In genomic region chr1:136117069-136117468, GRCm38 (mm10) we compare ENCODE assay signal across 26 mouse cellular contexts. TPM values are rescaled to one million over a fixed set of nuclear protein-coding genes. Genes with fewer than 3 reads are reported as not detected.
DNase-seq lines count a peak whose midpoint lies in the region; ATAC-seq and TF ChIP-seq lines count a peak whose summit lies in the region.
"Had no signal": no experiment of that assay in that cellular context is flagged by ENCODE, and none has a peak within 500 bp of the region (broad histone marks: within the 10 kb centered on the region; RNA-seq: fewer than 3 reads in every experiment).

No protein-coding gene starts in this region.

- in situ Hi-C loops in CH12.LX (cut with MboI; ENCODE audit: low pct_ligation_motif_present, low pct_unique_long_range_greater_than_20kb, low sequenced_read_pairs): loop anchor here (10.0 kb wide), 1 partner anchor 98 kb away; the partner anchor contains the start of gene Mroh3

- TF ChIP-seq POLR2A in CH12.LX (IDR thresholded peaks at IDR 0.05; ENCODE audit: low read depth, low read length): peak; percentile 61

- no peak overlapping the region for H3K4me3 ChIP-seq in layer of hippocampus, adult 2 months
- H3K4me3 ChIP-seq in CH12.LX (replicated peaks in 1 of 3; ENCODE audit: low read depth in 2 of 3, low read length in 2 of 3, poor library complexity in 1 of 3): peak overlapping the region; percentile 59 to 73 (median 59)
- H3K4me3 ChIP-seq in intestine, embryonic 16.5 days (ENCODE audit: low read length): no peak overlapping the region
- H3K4me3 ChIP-seq: forebrain, embryonic 10.5 days; limb, embryonic 13.5 days; liver, embryonic 13.5 days; midbrain, embryonic 15.5 days; myocyte had no signal

- 85% methylated on average over 9 of the region's 9 CpGs for WGBS in intestine, embryonic 16.5 days

- H3K9ac ChIP-seq in CH12.LX (ENCODE audit: insufficient read depth, low read depth): peak overlapping the region; percentile 28; the same call in 1 of the 2 replicates
- no peak overlapping the region for H3K9ac ChIP-seq in intestine, embryonic 16.5 days (ENCODE audit: low read depth, low read length)
- H3K9ac ChIP-seq: limb, embryonic 13.5 days; liver, embryonic 13.5 days; lung, embryonic 14.5 days; midbrain, embryonic 15.5 days had no signal

- peaks cover 4% of the 10 kb centered on the region for H3K9me3 ChIP-seq in CH12.LX (replicated peaks; ENCODE audit: low read length)
- H3K9me3 ChIP-seq in intestine, embryonic 16.5 days (ENCODE audit: control insufficient read depth, low read length): no peaks in the 10 kb centered on the region
- H3K9me3 ChIP-seq: limb, embryonic 13.5 days; liver, embryonic 13.5 days; midbrain, embryonic 15.5 days had no signal

- dilution Hi-C loops in CH12.LX (cut with MboI; ENCODE audit: extremely low pct_ligation_motif_present, extremely low pct_unique_long_range_greater_than_20kb, low sequenced_read_pairs): no loop called here

- TF ChIP-seq RAD21 in CH12.LX (IDR thresholded peaks at IDR 0.05; ENCODE audit: low read depth, low read length): no peak; the same call in none of the 2 replicates

- peak; percentile 92 for TF ChIP-seq EP300 in CH12.LX (IDR thresholded peaks at IDR 0.05; ENCODE audit: low read length)

- H3K36me3 ChIP-seq in CH12.LX (replicated peaks in 1 of 2; ENCODE audit: control insufficient read depth in 1 of 2, insufficient read depth in 1 of 2, low read length in 1 of 2): peaks cover 9 to 18% of the 10 kb centered on the region in 2 experiments
- no peaks in the 10 kb centered on the region for H3K36me3 ChIP-seq in intestine, embryonic 16.5 days (ENCODE audit: control insufficient read depth, insufficient read depth, low read length)
- H3K36me3 ChIP-seq: forebrain, embryonic 10.5 days; limb, embryonic 13.5 days; liver, embryonic 13.5 days; midbrain, embryonic 15.5 days had no signal

- TF ChIP-seq CTCF in layer of hippocampus, adult 2 months (conservative IDR thresholded peaks at IDR 0.05): no peak
- no peak for TF ChIP-seq CTCF in CH12.LX (conservative IDR thresholded peaks at IDR 0.05 in 1 of 2, IDR thresholded peaks at IDR 0.05 in 1 of 2; ENCODE audit: low read depth in 2 of 2, low read length in 2 of 2)

- H3K79me2 ChIP-seq in CH12.LX (replicated peaks; ENCODE audit: control insufficient read depth, extremely low read depth, insufficient read depth, poor library complexity, severe bottlenecking): no peaks in the 10 kb centered on the region

- H3K27me3 ChIP-seq in CH12.LX (replicated peaks): no peaks in the 10 kb centered on the region
- no peaks in the 10 kb centered on the region for H3K27me3 ChIP-seq in intestine, embryonic 16.5 days (replicated peaks; ENCODE audit: control insufficient read depth, insufficient read depth, low read length)
- H3K27me3 ChIP-seq: limb, embryonic 13.5 days; liver, embryonic 13.5 days; midbrain, embryonic 15.5 days had no signal

- peak overlapping the region; percentile 48; the same call in 1 of the 2 replicates for H3K27ac ChIP-seq in layer of hippocampus, adult 2 months
- H3K27ac ChIP-seq in CH12.LX (ENCODE audit: insufficient read depth, low read depth): peak overlapping the region; percentile 87
- H3K27ac ChIP-seq in intestine, embryonic 16.5 days (ENCODE audit: low read length): no peak overlapping the region
- H3K27ac ChIP-seq: hindbrain, postnatal 0 days; kidney, postnatal 0 days; limb, embryonic 13.5 days; liver, embryonic 13.5 days; macrophage; midbrain, embryonic 15.5 days had no signal

- DNase-seq in layer of hippocampus, adult 2 months (ENCODE audit: low spot score in 2 of 2): no peak
- DNase-seq in layer of hippocampus, adult 8-10 months (ENCODE audit: low spot score in 2 of 2): no peak
- peak; percentile 86 for DNase-seq in A20 (ENCODE audit: low read depth, low spot score)
- peak; percentile 97 for DNase-seq in CH12.LX (ENCODE audit: extremely low read depth)
- peak; percentile 30 for DNase-seq in naive thymus-derived CD4-positive, alpha-beta T cell, adult 2 months (ENCODE audit: low read depth)
- no peak for DNase-seq in adrenal gland, adult 8-10 months
- DNase-seq: adrenal gland, postnatal 36 days; cerebellum, adult 9-11 months; gastrocnemius, postnatal 10 days; kidney, adult 18-20 months; liver, embryonic 13.5 days; lung, embryonic 14.5 days; right cerebral cortex, adult 18-20 months; right cerebral cortex, postnatal 4 days; thymus, adult 18-20 months; thymus, postnatal 36 days had no signal

- peak overlapping the region; percentile 76 for H3K4me2 ChIP-seq in CH12.LX (ENCODE audit: insufficient read depth, low read depth, poor library complexity, severe bottlenecking)
- no peak overlapping the region for H3K4me2 ChIP-seq in intestine, embryonic 16.5 days (ENCODE audit: low read depth, low read length)
- H3K4me2 ChIP-seq: heart, embryonic 11.5 days; limb, embryonic 13.5 days; liver, embryonic 13.5 days; lung, embryonic 14.5 days; midbrain, embryonic 15.5 days had no signal

- H3K4me1 ChIP-seq in CH12.LX (ENCODE audit: control insufficient read depth in 1 of 2, insufficient read depth in 2 of 2): peaks cover 34 to 46% of the 10 kb centered on the region in 2 experiments
- H3K4me1 ChIP-seq in intestine, embryonic 16.5 days (ENCODE audit: control insufficient read depth, insufficient read depth, low read length): peaks cover 12% of the 10 kb centered on the region

- ATAC-seq in intestine, embryonic 16.5 days: no peak
- ATAC-seq: forebrain, embryonic 16.5 days; hindbrain, postnatal 0 days; midbrain, embryonic 15.5 days had no signal

TF ChIP-seq in CH12.LX, 34 proteins besides CTCF, POLR2A, EP300 and RAD21 (continues in another document):
- peak; percentile 84; the same call in 1 of the 2 replicates for TF ChIP-seq CHD1 (IDR thresholded peaks at IDR 0.05; ENCODE audit: low read depth, low read length)
- peak; percentile 19; the same call in 1 of the 2 replicates for TF ChIP-seq ZNF384 (IDR thresholded peaks at IDR 0.05; ENCODE audit: low read depth, low read length)
- peak; percentile 58 for TF ChIP-seq HCFC1 (IDR thresholded peaks at IDR 0.05; ENCODE audit: low read depth, low read length)
- peak; percentile 64; the same call in 1 of the 2 replicates for TF ChIP-seq MAFK (IDR thresholded peaks at IDR 0.05; ENCODE audit: insufficient replicate concordance, low read length)
- peak; percentile 97 for TF ChIP-seq TCF12 (IDR thresholded peaks at IDR 0.05; ENCODE audit: low read depth, low read length)
- TF ChIP-seq BHLHE40 (IDR thresholded peaks at IDR 0.05; ENCODE audit: low read depth, low read length): peak; percentile 97
- TF ChIP-seq ELF1 (IDR thresholded peaks at IDR 0.05; ENCODE audit: low read depth, low read length): peak; percentile 48
- peak; percentile 66 for TF ChIP-seq TBP (conservative IDR thresholded peaks at IDR 0.05; ENCODE audit: low read depth, low read length)
- TF ChIP-seq USF1 (IDR thresholded peaks at IDR 0.05; ENCODE audit: low read depth, low read length): peak; percentile 97
- TF ChIP-seq JUND (conservative IDR thresholded peaks at IDR 0.05; ENCODE audit: low read depth, low read length): peak; percentile 74
- peak; percentile 98 for TF ChIP-seq MXI1 (IDR thresholded peaks at IDR 0.05; ENCODE audit: low read depth, low read length)
- peak; percentile 70; the same call in 1 of the 2 replicates for TF ChIP-seq ZMIZ1 (IDR thresholded peaks at IDR 0.05; ENCODE audit: low read depth, low read length)
- TF ChIP-seq MEF2A (IDR thresholded peaks at IDR 0.05; ENCODE audit: borderline replicate concordance, low read depth, low read length): peak; percentile 93
- no peak for TF ChIP-seq ZC3H11A (IDR thresholded peaks at IDR 0.05; ENCODE audit: low read depth, low read length)
- TF ChIP-seq RCOR1 (conservative IDR thresholded peaks at IDR 0.05; ENCODE audit: low read depth, low read length): peak; percentile 95
- peak; percentile 48 for TF ChIP-seq NRF1 (IDR thresholded peaks at IDR 0.05; ENCODE audit: low read depth, low read length)
- TF ChIP-seq ZKSCAN1 (IDR thresholded peaks at IDR 0.05; ENCODE audit: borderline replicate concordance, low read depth, low read length): no peak
- TF ChIP-seq JUN (IDR thresholded peaks at IDR 0.05; ENCODE audit: insufficient read depth, low read depth, low read length): peak; percentile 79
- TF ChIP-seq MAZ (IDR thresholded peaks at IDR 0.05; ENCODE audit: low read depth, low read length): peak; percentile 81; the same call in 1 of the 2 replicates
- TF ChIP-seq ETS1 (conservative IDR thresholded peaks at IDR 0.05; ENCODE audit: low read depth, low read length): peak; percentile 99
- peak; percentile 58 for TF ChIP-seq NELFE (IDR thresholded peaks at IDR 0.05; ENCODE audit: low read depth, low read length)
- peak; percentile 34; the same call in 1 of the 2 replicates for TF ChIP-seq UBTF (IDR thresholded peaks at IDR 0.05; ENCODE audit: low read depth, low read length)
- peak; percentile 90 for TF ChIP-seq MYC (IDR thresholded peaks at IDR 0.05; ENCODE audit: low read depth, low read length)
- peak; percentile 97 for TF ChIP-seq USF2 (conservative IDR thresholded peaks at IDR 0.05; ENCODE audit: low read depth, low read length)
- 0 out of 2 replicates have a peak, but pooled peaks have one; percentile 54 for TF ChIP-seq E2F4 (IDR thresholded peaks at IDR 0.05; ENCODE audit: insufficient replicate concordance, low read depth, low read length)
- TF ChIP-seq MAX (IDR thresholded peaks at IDR 0.05; ENCODE audit: low read length): peak; percentile 97
- no peak for TF ChIP-seq GABPA (IDR thresholded peaks at IDR 0.05; ENCODE audit: insufficient replicate concordance, low read depth, low read length)
- peak; percentile 86 for TF ChIP-seq CHD2 (IDR thresholded peaks at IDR 0.05; ENCODE audit: low read length)
- peak; percentile 98 for TF ChIP-seq IRF4 (IDR thresholded peaks at IDR 0.05; ENCODE audit: low read depth, low read length)
- TF ChIP-seq SMC3 (IDR thresholded peaks at IDR 0.05; ENCODE audit: low read depth, low read length): peak; percentile 37
- no peak for TF ChIP-seq KAT2A (IDR thresholded peaks at IDR 0.05; ENCODE audit: insufficient replicate concordance, low read length)
- TF ChIP-seq SIN3A (IDR thresholded peaks at IDR 0.05; ENCODE audit: low read length): peak; percentile 99
- no peak; the same call in 1 of the 2 replicates for TF ChIP-seq POLR2AphosphoS2 (IDR thresholded peaks at IDR 0.05; ENCODE audit: low read depth, low read length)

RNA-seq across cellular contexts. Expression of gene Kif21b, which starts 14.1 kb away (rescaled TPM):
- total RNA-seq in layer of hippocampus, adult 2 months (2021): 10 to 100 TPM; 33.9 to 36.5 TPM
- 10 to 100 TPM; 42.0 to 44.3 (median 42.9) TPM for total RNA-seq in layer of hippocampus, adult 8-10 months (2022)
- total RNA-seq in CH12.LX (2012; rRNA removed) (21.1 and 26.2 TPM in 2 replicates), CH12.LX (2014; rRNA removed) (6.0 and 7.3 TPM in 2 replicates)
- 22.6 and 32.4 TPM in 2 replicates for polyA plus RNA-seq in CH12.LX (2012; ENCODE audit: insufficient read length, low read depth)
- total RNA-seq in adrenal gland, adult 8-10 months (2022): 10 to 100 TPM in 2 of 4 experiments, 1 to 10 TPM in 2; 3.8 to 12.3 (median 7.6) TPM
- polyA plus RNA-seq in intestine, embryonic 16.5 days (2015; fragmentation: Nextera tagmentation; extraction: Ambion mirVana): 4.3 and 4.8 TPM in 2 replicates

Comparison
In these comparisons a context has a peak if more than half of its experiments do, and no peak if none do; other contexts are left out.
1. DNase-seq: peak in A20 (single experiment), CH12.LX (single experiment) and naive thymus-derived CD4-positive, alpha-beta T cell, adult 2 months (single experiment); none in layer of hippocampus, adult 2 months (0 of 2), layer of hippocampus, adult 8-10 months (0 of 2) and adrenal gland, adult 8-10 months (single experiment).
2. H3K4me3 ChIP-seq: peak in CH12.LX (3 of 3); none in layer of hippocampus, adult 2 months (single experiment) and intestine, embryonic 16.5 days (single experiment).